Mouse (Mus musculus) hindbrain, embryonic 14.5 days (tissue): ENCODE data around the gene Tspoap1. TPM values are rescaled to one million over a fixed set of nuclear protein-coding genes. Genes with fewer than 3 reads are reported as not detected.
A peak's percentile ranks its signal among the peaks of the same experiment; 100 is the strongest.

ENCODE experiments used
- ATAC-seq: fragments of 200-750 bp; cut with Nextera tagmentation; 2 replicates; pipeline ENCODE4 v1.8.0; 2017; ENCODE audit warnings: moderate number of reproducible peaks, mild to moderate bottlenecking, moderate TSS enrichment, moderate library complexity; ENCODE audit not compliant: low FRiP score
- DNase-seq: peaks from one replicate; pipeline ENCODE4 v3.0.0-alpha.2; 2015; ENCODE audit warnings: low spot score
- H3K27ac ChIP-seq: fragments of 300-500 bp; sonication (generic); 2 replicates; pipeline ENCODE4 v1.5.1; 2014; ENCODE audit warnings: mild to moderate bottlenecking, moderate library complexity
- H3K27me3 ChIP-seq: fragments of 300-500 bp; sonication (generic); 2 replicates; pipeline ENCODE4 v1.6.1; 2014; ENCODE audit warnings: mild to moderate bottlenecking, low read length, mixed read lengths; ENCODE audit not compliant: control insufficient read depth, insufficient read depth
- H3K36me3 ChIP-seq: fragments of 300-500 bp; sonication (generic); replicated peaks from 2 replicates; pipeline ENCODE4 v1.6.1; 2014; ENCODE audit not compliant: control insufficient read depth, insufficient read depth
- H3K4me1 ChIP-seq: fragments of 300-500 bp; sonication (generic); replicated peaks from 2 replicates; pipeline ENCODE4 v1.6.1; 2014; ENCODE audit warnings: antibody characterized with exemption, low read length, mixed read lengths; ENCODE audit not compliant: control insufficient read depth, insufficient read depth
- H3K4me2 ChIP-seq: fragments of 300-500 bp; sonication (generic); replicated peaks from 2 replicates; pipeline ENCODE4 v1.6.1; 2014; ENCODE audit warnings: mild to moderate bottlenecking, moderate library complexity
- H3K4me3 ChIP-seq: fragments of 300-500 bp; sonication (generic); replicated peaks from 2 replicates; pipeline ENCODE4 v1.5.1; 2014; ENCODE audit warnings: mild to moderate bottlenecking, low read length
- H3K9ac ChIP-seq: fragments of 300-500 bp; sonication (generic); 2 replicates; pipeline ENCODE4 v1.6.1; 2014
- H3K9me3 ChIP-seq: fragments of 300-500 bp; sonication (generic); 2 replicates; pipeline ENCODE4 v1.6.1; 2016; ENCODE audit warnings: low read length; ENCODE audit not compliant: control insufficient read depth
- WGBS: fragments of 180-500 bp; shearing (Covaris S2); extraction: QIAGEN DNeasy Blood & Tissue Kit; methylation state at CpG from one replicate; pipeline ENCODE4 v1.1.7; 2014; 5-methylcytosine and 5-hydroxymethylcytosine counted together
- microRNA counts: library from miRNA; unstranded; fragments of <30 nt; microRNA quantifications from one replicate; lab custom pipeline; 2016
- microRNA-seq: library from miRNA; unstranded; fragments of <30 nt; microRNA quantifications from one replicate; pipeline ENCODE4, GENCODE M21; 2016
- polyA plus RNA-seq: library from polyadenylated mRNA; unstranded; fragments of >200 nt; fragmentation: Nextera tagmentation; extraction: Ambion mirVana; gene quantifications from 2 replicates; pipeline ENCODE4 v1.2.1, GENCODE M21; 2014

Tspoap1 gene
- polyA plus RNA-seq, 1 experiment from 2014 or later, result 46.9 TPM

- H3K4me3 ChIP-seq, result no peak overlapping the region
- H3K27me3 ChIP-seq, result no peaks in the 10 kb centered on the region
- no peaks in the 10 kb centered on the region for H3K9me3 ChIP-seq
- no peak for ATAC-seq
- H3K27ac ChIP-seq, result no peak overlapping the region
- H3K4me2 ChIP-seq, result no peak overlapping the region
- no peak for DNase-seq
- H3K4me1 ChIP-seq, result peaks cover 9% of the 10 kb centered on the region
- WGBS, result 53% methylated on average over 8 of the region's 8 CpGs
- no peaks in the 10 kb centered on the region for H3K36me3 ChIP-seq
- H3K9ac ChIP-seq, result no peak overlapping the region
Observed at GRCm38 (mm10) chr11:87814831-87815230, 54.5 kb downstream of the Tspoap1 start.

DNA sequence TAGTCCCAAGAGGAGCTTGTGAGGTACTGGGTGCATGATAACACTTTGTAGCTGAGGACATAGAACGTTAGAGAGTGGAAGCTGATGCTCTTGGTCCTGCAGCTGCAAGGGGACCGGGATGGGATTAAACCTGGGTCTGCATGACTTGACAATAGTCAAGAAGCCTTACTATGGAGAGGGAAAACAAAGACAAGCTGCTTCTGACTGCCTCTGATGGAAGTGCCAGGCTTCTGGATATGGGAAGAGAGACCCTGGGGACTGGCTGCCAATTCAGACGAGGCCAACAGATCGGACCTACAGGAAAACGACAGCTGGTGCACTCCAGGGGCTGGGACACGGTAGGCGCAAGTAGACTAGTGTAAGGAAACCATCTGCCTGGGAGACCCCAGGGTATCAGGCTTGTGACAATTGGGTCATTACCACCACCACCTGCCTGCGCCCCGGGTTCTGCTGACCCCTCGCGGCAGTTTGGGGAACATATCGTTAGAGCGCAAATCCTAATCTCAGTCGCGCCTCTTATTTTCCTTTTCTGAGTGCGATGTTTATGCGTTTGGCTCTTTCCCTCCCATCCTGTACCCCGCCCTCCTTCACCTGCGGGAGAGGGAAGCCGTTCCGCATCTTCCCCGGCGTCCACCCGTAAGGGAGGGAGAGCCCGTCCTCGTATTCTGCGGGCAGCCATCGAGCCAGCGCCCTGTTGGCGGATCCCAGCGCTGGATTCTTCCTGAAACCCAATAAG, 56.5 kb downstream of the Tspoap1 start:
- Histone ChIP-seq H3K27ac (peak overlapping the region; percentile 21; the same call in 1 of the 2 replicates), H3K4me3 (peak overlapping the region; percentile 36), H3K4me2 (peak overlapping the region; percentile 78), H3K9me3 (no peaks in the 10 kb centered on the region), H3K4me1 (peaks cover 9% of the 10 kb centered on the region), H3K27me3 (no peaks in the 10 kb centered on the region), H3K36me3 (no peaks in the 10 kb centered on the region), H3K9ac (peak overlapping the region; percentile 63)
- 3% methylated on average over 31 of the region's 31 CpGs for WGBS
- ATAC-seq, result peak; percentile 83
- peak; percentile 79 for DNase-seq

GRCm38 (mm10) chr11:87817443-87817773, 57.1 kb downstream of the Tspoap1 start:
- Histone ChIP-seq H3K4me1 (peaks cover 9% of the 10 kb centered on the region), H3K27ac (no peak overlapping the region; the same call in 1 of the 2 replicates), H3K27me3 (no peaks in the 10 kb centered on the region), H3K9me3 (no peaks in the 10 kb centered on the region), H3K4me2 (peak overlapping the region; percentile 78), H3K4me3 (peak overlapping the region; percentile 36), H3K9ac (peak overlapping the region; percentile 63), H3K36me3 (no peaks in the 10 kb centered on the region)
- ATAC-seq (no peak; the same call in 1 of the 2 replicates), DNase-seq (no peak)
- WGBS, result 32% methylated on average over 4 of the region's 4 CpGs

GRCm38 (mm10) chr11:87821502-87821901, 61.2 kb downstream of the Tspoap1 start:
- no peak overlapping the region for H3K4me2 ChIP-seq
- ATAC-seq (no peak), DNase-seq (no peak)
- H3K4me1 ChIP-seq, result peaks cover 9% of the 10 kb centered on the region
- no peaks in the 10 kb centered on the region for H3K27me3 ChIP-seq
- H3K9me3 ChIP-seq, result no peaks in the 10 kb centered on the region
- H3K36me3 ChIP-seq, result no peaks in the 10 kb centered on the region
- 49% methylated on average over 5 of the region's 5 CpGs for WGBS
- H3K4me3 ChIP-seq, result no peak overlapping the region
- H3K9ac ChIP-seq, result no peak overlapping the region
- H3K27ac ChIP-seq, result no peak overlapping the region

DNA sequence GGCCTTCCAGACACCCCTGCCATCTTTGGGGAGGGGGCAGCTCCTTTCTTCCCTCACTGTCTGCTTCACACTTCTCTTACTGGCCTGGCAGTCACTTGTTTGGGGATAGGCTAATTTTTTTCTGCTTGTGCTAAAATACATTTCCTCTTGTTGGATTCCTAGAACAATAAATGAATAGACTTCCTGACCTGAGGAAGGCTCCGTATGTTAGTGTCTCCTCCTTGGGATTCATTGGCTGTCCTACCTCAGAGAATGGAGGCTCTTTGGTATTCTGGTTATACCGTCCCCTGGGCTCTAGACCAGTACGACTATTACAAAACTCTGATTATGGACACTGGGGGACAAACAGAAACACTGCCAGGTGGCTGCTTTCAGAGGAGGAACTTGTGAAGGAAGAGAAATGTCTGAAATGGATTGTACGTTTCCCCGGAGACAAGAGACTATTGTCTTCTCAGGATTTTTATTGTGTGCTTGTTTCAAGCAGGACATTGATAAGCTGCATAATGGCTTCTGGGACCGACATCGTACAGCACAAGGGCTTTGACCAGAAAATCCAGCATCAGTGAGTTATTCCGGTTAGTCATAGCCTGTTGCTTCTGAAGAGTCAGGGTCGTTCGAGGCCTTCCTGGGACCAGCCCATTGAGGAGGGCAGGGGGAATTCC, 68.0 kb downstream of the Tspoap1 start, which contains the start of gene Lpo:
Lpo (minus strand) TSS at position 51 of the 662 bp plus-strand sequence.
- 16% methylated on average over 10 of the region's 10 CpGs for WGBS
- no peaks in the 10 kb centered on the region for H3K9me3 ChIP-seq
- 0 out of 2 replicates have a peak, but pooled peaks cover 3% of the 10 kb centered on the region for H3K4me1 ChIP-seq
- H3K4me2 ChIP-seq, result no peak within 1 kb of the TSS
- H3K36me3 ChIP-seq, result no peaks in the 10 kb centered on the region
- no peaks in the 10 kb centered on the region for H3K27me3 ChIP-seq
- DNase-seq (no peak), ATAC-seq (no peak)
- no peak within 1 kb of the TSS for H3K27ac ChIP-seq
- H3K9ac ChIP-seq, result no peak within 1 kb of the TSS
- no peak within 1 kb of the TSS for H3K4me3 ChIP-seq

MicroRNA genes within 50 kb of the gene (microRNA counts, 519-probe panel; counts per million panel counts)
- microRNA mmu-miR-142-3p (lab: Ali Mortazavi, UCI) (4,129 counts per million, percentile 31 among the panel's probes with 10 or more counts), microRNA mmu-miR-142-5p (lab: Ali Mortazavi, UCI) (not detected)

Small RNA genes lying within 50 kb of the gene (microRNA-seq; reads per million reads assigned to microRNA genes)
- not detected for gene Mir142
- not detected for gene Mir142b

Other genes starting within 250 kb of the Tspoap1 start
- gene Gm11492, start 193.9 kb upstream of the Tspoap1 start, polyA plus RNA-seq, result not detected in 2 replicates
- gene Sept4, start 191.6 kb upstream of the Tspoap1 start, polyA plus RNA-seq, result 26.2 and 29.6 TPM in 2 replicates
- gene Mtmr4, start 168.4 kb upstream of the Tspoap1 start, polyA plus RNA-seq, result 53.4 and 68.7 TPM in 2 replicates
- 0.31 and 0.33 TPM in 2 replicates for gene Hsf5, start 143.4 kb upstream of the Tspoap1 start, polyA plus RNA-seq
- 0.83 and 0.84 TPM in 2 replicates for gene Rnf43, start 97.8 kb upstream of the Tspoap1 start, polyA plus RNA-seq
- 137 and 152 TPM in 2 replicates for gene Supt4a, start 23.0 kb upstream of the Tspoap1 start, polyA plus RNA-seq
- gene Mpo, start 33.0 kb downstream of the Tspoap1 start, polyA plus RNA-seq, result 0.22 and 0.88 TPM in 2 replicates
- 1.3 and 2.2 TPM in 2 replicates for gene Lpo, start 67.7 kb downstream of the Tspoap1 start, polyA plus RNA-seq
- gene Mks1, start 92.7 kb downstream of the Tspoap1 start, polyA plus RNA-seq, result 7.8 and 10.9 TPM in 2 replicates
- 0.27 TPM in 1 of 2 replicates, not detected in the other for gene Epx, start 115.0 kb downstream of the Tspoap1 start, polyA plus RNA-seq
- not detected in 2 replicates for gene Olfr462, start 131.7 kb downstream of the Tspoap1 start, polyA plus RNA-seq
- gene Olfr463, start 136.8 kb downstream of the Tspoap1 start, polyA plus RNA-seq, result not detected in 2 replicates
- 0.26 TPM in 1 of 2 replicates, not detected in the other for gene Olfr464, start 160.4 kb downstream of the Tspoap1 start, polyA plus RNA-seq
- 30.1 and 32.8 TPM in 2 replicates for gene Dynll2, start 227.0 kb downstream of the Tspoap1 start, polyA plus RNA-seq